Mouse (Mus musculus) gonadal fat pad, adult 2 months (tissue): ENCODE data around the gene Nyx. TPM values are rescaled to one million over a fixed set of nuclear protein-coding genes. Genes with fewer than 3 reads are reported as not detected.

Experiments used
- DNase-seq: peaks from one replicate; pipeline ENCODE4 v3.0.0-alpha.2; 2012; ENCODE audit warnings: low read depth
- polyA plus RNA-seq: library from polyadenylated mRNA; depleted of rRNA; stranded (reverse); fragments of >200 nt; gene quantifications from 2 replicates; pipeline ENCODE4 v1.2.3, GENCODE M21; 2012; rRNA removed

Gene Nyx
- polyA plus RNA-seq, 1 experiment = 0.32 TPM

DNA sequence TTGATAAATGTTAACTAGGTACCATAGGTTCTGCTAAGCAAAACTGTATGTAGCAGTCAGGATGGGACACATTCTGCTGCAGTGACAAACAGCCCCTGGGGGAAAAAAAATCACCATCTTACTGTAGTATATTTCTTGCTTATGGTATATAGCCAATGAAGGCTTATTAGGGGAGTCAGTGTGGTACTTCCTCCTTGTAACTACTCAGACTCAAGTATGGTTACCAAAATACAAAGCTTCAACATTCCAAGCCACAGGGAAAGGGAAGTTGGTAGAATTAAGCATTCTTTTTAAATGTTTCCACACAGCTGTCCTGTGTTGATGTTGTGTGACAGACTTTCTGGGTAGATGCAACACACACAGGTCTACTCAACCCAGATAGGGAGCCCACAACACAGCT, 27.0 kb downstream of the Nyx start:
- no peak for DNase-seq

DNA sequence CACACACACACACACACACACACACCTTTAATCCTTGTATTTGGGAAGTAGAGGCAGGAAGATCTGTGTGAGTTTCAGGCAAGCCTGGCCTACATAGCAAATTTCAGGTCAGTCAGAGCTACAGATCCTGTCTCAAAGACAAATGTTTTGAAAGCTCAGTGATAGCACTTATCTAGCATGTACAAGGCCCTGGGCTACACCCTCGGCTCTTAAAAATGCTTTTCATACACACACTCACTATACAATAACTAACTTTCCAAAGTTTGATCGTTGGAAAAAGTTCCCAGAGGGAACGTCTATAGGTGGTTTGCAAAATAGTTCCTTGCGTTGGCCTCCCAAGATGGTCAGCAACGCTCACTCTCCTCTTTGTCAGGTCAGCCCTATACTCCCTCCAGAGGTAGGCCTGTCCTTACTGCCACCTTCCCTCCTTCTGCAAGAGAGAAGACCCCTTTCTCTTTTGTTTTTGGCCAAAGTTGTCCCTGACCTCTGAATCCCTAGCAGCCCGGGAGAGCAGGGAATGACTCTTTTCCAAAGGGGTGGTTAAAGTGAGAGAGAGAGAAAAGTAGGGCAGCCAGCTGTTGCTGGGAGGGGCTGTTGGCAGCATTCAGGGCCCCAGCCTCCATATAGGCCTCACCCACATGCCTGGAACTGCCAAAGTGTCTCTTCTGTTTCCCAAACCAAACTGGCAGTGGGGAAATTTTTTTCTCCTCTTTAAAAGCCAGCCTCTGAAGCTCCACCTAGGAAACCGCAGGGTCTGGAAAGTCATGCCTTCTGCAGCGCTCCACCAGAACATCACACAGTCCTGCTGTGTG, 29.2 kb downstream of the Nyx start:
- DNase-seq = no peak

DNA sequence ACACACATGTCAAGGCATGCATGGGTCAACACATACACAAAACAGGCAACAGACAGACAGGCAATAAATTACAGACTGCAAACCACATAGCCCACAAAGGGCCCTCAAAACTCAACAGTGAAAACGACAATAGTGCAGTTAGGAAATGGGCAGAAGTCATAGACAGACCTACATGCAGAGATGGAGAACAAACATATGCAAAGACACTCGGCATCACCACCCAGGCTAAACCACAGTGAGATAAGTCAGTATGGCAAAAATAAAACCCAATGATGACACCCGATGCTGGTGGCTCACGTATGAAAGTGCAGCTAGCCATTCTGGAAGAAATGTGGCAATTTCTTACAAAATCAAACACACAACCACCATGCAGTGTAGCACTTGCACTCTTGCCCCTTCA, 34.4 kb downstream of the Nyx start:
- DNase-seq = no peak

DNA sequence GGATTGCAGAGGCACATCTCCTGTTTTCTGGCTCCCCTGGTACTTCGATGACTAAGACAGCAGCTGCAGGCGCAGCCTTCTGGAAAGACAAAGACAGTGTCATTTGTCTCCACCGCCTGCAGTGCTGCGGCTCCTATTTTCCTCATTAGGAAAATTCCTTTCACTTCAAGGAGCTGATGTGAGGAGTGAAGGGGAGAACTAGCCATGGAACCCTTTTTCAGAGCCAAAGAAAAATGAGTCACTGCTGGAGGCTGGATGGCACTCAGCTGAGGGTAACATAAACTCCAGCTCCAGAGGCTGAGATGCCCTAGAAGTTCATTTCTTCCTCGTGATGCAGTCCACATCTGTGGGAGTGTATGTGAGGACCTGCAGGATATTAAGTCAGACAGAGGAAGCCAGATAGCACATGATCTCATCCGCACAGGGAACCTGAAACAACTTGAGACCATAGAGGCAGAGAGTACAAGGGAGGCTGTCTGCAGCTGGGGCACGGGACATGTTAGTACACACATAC, 37.0 kb downstream of the Nyx start:
- DNase-seq = no peak

DNA sequence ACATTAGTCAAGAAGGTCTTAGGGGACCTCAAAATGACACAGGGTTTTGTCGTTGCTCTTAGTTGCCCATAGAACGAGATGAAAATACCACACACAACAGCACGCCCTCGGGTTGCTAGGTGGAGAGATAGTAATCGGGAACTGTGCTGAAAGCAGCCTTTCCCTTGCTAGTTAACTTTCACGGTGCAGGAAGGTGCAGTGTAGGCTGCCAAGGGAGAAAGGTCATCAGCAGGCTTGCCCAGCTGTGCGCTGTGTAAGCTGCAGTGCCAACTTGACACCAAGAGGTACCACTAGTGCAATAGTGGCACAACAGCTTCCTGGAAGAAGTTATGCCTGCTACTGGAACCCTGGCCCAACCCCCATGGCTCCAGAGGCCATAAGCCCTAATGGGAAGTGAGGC, 38.5 kb downstream of the Nyx start:
- DNase-seq = no peak

DNA sequence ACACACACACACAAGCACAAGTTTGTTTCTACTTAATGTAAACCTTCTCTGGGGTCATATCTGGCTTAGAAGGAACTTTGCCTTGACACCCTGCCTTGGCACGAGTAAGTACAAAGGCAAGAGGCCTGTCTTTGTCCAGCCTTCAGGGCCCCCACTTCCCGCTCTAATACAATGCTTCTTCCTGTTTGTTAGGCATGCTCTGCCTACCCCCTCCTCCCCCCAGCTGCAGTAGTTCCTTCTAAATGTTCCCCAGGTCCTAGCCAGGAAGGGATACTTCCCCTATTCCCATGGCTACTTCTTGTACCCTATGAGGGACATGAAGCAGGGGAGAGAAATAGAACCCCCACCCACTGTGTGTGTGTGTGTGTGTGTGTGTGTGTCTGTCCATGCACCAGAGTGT, 40.5 kb downstream of the Nyx start:
- no peak for DNase-seq

DNA sequence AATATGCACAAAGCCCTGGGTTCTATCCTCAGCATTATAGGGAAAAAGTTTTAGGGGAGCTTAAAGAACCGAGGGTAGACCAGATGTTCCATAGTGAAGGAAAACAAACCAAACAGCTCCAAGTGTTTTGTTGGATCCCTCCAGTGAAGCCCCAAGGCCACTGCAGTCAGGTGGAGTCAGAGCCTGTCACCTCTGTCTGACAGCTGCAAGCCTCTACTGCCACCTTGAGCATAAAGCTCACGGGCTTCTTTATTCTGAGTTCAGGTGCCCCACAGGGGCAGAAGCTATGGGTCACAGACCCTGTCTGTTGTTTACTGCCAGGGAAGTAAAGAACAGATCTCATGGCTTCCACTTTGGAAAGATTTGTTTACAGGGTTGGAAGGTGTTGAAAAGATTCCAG, 47.2 kb downstream of the Nyx start:
- no peak for DNase-seq

DNA sequence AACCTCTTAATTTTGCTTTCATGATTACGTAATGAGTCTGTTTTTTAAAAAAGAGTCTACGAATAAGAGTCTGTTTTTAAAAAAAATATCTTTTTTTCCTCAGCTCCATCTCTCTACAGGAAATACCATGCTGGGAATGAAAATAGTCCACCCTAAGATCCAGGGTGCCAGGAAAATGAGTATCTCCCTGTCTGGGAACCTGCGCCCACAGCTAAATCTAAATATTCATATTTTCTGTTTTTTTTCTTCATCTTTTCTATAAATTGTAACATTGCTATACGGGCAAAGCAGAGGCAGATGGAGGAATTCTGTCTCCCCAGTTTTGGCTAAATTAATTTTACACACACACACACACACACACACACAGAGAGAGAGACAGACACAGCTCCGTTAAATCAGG, 48.0 kb downstream of the Nyx start:
- DNase-seq = no peak

DNA sequence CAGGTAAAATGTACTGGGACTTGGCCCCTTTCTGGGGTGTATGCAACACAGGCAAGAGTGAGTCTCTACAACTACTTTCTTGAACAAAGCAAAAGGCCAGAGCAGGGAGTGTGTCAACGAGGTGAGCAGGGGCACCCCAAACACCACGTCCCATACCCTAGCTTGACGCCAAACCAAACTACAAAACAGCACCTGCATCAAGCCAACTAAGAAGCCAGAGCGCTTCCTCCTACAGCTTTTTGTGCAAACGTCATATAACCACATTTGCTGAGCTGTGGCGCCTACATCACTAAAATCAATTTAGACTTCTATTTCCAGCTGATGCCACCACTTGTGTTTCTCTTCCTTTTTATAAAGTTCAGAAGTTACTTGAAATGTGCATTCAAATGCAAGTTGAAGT, 50.5 kb downstream of the Nyx start:
- DNase-seq = no peak

DNA sequence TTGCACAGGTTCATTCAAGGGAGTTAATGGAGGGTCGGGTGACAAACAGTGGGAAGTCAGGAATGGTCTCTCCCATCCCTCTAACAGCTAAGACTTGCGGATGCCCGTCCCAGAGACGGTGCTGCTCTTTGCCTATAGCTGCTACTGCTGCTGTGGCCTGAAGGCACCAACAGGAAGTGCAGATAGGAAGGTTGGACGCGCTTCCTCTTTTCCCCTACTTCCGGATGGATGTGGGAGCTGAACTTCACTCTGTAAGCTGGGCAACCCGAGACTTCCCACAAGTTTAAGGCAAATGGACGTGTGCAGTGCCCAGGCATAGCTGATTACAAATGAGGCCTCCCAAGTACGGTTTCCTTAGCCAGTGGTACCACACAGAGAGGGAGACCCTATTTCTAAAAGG, 52.1 kb downstream of the Nyx start:
- no peak for DNase-seq

DNA sequence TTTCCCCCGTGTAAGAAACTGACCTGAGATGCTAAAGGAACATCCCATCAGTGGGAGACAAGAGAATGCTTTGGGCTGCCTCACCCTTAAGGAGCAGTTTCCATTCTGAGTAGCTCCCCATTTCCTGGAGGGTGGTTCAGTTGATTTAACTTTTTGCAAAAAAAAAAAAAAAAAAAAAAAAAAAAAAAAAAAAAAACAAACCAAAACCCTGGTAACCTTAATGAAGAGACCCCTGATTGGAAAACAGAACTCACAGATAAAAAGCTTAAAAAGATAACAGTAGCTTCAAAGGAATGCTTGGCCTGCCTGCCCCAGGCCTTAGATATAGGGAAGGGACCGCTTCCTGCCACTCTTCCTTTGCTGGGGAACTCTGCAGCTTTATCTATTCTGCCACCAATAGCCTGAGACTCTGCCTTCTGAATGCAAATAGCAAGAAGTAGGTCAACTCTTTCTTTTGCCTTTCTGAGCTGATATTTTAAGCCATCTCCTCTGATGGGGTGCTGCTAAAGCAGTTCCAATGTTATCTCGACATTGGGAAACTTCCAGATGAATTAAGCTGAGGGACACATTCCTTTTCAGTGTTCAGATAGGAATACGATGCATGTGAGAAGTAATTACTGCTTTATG, 53.0 kb downstream of the Nyx start:
- no peak for DNase-seq

DNA sequence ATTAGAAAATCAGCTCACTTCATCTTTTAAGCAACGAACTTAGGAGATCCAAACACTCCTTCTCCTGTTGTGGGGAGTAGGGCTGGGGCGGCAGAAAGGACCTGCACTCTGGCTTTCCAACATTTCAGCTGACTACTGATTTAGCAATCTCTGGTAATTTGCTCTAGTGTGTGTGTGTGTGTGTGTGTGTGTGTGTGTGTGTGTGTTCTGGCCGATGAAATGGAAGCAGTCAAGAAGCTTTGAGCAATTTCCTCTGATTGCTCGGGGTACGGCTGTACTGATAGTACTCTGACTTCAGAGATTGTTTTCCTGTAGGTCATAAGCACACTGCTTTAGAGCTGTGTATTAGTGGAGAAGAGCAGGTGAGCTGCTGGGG, 53.5 kb downstream of the Nyx start:
- DNase-seq = no peak

DNA sequence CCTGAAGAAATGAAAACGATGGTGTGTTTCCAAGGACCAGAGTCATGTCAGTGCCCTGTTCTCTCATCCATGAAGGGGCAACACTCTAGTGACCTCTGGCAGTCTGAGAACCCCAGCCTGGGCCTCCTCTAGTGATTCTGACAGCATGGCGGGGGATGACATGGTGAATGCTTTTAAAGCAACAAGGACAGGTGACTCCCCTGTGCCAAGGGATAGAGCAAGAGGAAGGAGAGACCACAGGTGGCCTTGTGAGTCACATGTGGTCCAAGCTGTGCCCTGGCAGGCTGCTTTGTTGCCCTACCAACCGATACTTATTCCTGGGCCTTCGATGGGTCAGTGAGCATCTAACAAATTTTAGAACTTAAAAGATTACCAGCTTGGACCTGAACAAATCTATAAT, 54.7 kb downstream of the Nyx start:
- DNase-seq = no peak

DNA sequence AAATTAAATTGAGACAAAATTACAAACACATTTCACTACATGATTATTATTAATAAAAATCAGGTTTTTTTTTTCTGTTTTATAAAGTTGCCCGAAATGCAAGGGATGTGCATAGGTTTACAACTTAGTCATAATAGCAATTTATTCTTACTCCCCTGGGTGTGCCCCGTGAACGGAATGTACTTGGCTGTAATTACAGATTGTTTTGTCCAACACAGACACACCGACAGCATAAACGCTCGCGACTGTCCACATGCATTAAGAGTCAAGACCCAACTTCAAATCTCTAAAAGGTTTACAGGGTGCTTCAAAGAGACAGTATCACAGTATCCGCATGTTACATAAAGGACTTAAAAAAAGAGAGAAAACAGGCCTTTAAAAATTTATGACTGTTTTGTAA, 55.4 kb downstream of the Nyx start:
- no peak for DNase-seq

Other genes starting within 250 kb of the Nyx start
- gene Ddx3x, start 185.1 kb upstream of the Nyx start, polyA plus RNA-seq = 22.6 and 29.4 TPM in 2 replicates
- 1.2 TPM in 2 replicates for gene Gpr34, start 166.0 kb downstream of the Nyx start, polyA plus RNA-seq
- 8.4 and 10.7 TPM in 2 replicates for gene Gpr82, start 195.3 kb downstream of the Nyx start, polyA plus RNA-seq